Mouse (Mus musculus): ENCODE data around the gene Spns3.
"Not testable (repeated sequence)": the region's sequence is repeated elsewhere in the genome, so short reads cannot be mapped to it uniquely, and the experiment has no call there.

The Spns3 gene

DNA sequence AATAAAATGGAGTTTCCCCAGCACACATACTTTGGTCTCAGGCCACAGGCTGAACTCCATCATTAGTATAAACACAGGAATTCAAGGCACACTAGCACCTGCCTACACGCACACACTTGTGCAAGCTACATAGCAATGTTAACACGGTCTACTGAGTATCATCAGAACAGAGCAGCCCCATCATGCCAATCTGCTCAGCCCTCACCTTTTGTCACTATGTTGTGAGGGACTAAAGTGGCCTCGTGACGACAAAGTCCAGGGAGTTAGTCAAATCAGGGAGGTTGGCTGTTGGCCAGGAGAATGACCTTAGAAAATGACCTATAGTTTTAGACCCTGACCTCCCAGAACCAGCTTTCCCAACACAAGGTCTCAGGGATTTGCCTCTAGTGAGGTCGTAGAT, 7.8 kb upstream of the Spns3 start:
- DNase-seq (ENCODE audit: extremely low spot score, low spot score): no peak

DNA sequence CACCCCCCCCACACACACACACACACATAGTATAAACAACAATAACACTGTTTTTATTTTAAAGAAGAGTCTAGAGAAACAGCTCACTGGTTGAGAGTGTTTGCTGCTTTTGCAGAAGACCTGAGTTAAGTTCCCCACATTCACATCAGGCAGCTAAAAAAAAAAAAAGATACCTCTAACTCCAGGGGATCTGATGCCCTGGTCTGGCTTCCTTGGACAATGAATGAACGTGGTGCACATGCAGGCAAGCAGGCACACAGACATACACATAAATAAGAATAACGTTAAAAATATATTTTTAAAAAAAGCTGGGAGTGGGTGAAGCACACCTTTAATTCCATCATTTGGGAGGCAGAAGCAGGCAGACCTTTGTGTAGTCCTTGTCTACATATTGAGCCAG, 6.6 kb upstream of the Spns3 start:
- DNase-seq (ENCODE audit: extremely low spot score, low spot score): no peak

DNA sequence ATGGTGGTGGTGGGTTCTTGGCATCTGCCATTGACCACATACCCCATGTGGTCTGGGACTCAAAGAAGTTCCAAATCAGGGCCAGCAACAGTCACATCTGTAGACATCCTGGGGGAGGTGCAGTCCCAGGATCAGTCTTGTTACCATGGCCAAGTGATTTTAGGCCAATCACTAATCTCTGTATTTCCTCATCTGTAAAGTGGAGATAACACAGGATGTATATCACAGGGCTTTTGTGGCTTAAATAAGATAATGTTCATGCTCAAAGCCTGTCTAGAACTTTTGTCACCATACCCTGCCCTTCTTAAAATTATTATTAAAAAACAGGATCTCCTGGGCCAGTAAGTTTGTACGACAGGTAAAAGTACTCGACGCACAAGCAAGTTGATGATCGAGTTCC, 6.2 kb upstream of the Spns3 start:
- DNase-seq (ENCODE audit: extremely low spot score, low spot score): no peak

DNA sequence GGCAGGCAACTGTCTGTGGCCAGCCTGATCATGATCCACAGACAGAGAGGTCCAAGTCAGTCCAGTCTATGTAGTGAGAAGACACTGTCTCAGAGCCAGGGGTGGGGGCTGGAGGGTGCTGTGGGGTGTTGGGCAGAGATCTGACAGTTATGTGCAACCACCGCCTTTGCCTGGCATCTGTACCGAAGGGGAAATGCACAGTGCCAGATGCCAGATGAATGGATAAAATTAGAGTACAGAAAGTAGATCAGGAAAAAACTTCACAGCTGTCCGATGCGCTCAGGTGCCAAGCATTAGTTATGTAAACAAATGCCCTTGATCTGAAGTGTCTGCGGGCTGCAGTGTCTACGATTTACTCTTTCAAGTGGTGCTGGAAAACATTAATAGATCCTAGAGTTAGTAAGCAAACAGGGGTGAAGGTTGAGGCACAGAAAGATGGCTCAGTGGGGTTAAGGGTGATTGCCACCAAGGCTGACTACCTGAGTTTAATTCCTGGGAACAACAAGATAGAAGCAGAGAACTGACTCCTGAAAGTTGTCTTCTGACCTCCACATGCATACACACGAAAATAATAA, 1.3 kb upstream of the Spns3 start:
- DNase-seq (ENCODE audit: extremely low spot score, low spot score): no peak

DNA sequence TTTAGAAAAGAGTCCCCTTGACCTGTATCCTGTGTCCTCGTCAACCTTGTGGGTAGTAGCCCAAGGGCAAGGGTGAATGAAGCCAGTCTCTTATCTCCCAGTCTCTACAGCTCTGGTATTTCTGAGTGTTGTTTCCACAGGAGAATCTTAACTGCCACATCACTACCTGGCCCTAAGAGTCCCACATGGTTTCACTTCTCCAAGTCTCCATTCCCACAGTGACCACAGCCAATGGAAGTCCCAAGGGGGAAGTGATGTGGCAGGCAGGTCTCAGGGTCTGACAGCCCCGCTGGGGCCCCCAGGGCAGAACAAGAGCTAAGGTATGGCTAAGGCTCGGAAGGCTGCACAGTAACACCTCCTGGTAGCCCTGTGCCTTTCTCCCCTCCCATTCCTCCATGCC, 3.1 kb downstream of the Spns3 start:
- no peak for DNase-seq (ENCODE audit: extremely low spot score, low spot score)

DNA sequence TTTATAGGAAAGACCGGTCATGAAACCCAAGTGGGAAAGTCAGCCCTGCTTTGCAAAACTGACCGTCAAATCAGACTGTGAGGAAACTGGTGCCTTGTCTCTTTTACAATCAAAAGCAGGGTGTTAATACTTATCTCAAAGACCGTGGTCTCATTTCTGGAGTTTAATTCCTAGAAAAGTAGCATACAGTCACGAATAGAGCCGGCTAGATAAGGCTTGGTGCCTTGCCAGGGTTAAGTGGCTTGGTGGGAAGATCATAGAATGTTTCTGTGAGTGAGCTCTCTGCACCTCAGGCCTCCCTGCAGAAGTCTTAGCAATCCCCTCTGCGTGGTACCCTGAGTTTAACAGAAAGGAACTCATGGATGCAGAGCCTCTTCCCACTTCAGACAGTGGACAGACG, 5.6 kb downstream of the Spns3 start:
- DNase-seq (ENCODE audit: extremely low spot score, low spot score): no peak

DNA sequence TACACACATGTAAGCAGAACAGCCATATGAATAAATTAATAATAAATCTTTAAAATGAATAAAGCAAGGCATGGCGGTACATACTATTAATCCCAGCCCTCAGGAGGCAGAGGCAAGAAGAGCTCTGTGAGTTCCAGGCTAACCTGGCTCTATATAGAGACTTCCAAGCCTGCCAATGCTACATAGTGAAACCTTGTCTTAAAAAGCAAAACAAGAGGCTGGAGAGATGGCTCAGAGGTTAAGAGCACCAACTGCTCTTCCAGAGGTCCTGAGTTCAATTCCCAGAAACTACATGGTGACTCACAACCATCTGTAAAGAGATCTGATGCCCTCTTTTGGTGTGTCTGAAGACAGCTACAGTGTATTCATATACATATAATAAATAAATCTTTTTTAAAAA, 6.6 kb downstream of the Spns3 start:
- not testable (repeated sequence) for DNase-seq (ENCODE audit: extremely low spot score, low spot score)

DNA sequence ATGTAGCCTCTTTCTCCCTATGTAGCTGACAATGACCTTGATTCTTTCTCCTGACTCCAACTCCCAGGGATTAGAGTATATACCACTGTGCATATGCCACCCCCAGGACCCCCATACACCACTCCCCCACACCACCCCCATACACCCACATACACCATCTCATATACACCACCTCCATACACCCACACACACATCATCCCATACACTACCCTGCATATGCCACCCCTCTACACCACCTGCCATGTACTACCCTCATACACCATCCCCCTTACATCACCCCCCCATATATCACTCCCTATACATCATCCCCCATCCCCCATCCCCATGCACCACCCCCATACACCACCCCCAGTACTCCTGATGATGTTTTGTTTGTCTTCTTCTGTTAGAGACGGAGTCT, 7.7 kb downstream of the Spns3 start:
- DNase-seq (ENCODE audit: extremely low spot score, low spot score): no peak

DNA sequence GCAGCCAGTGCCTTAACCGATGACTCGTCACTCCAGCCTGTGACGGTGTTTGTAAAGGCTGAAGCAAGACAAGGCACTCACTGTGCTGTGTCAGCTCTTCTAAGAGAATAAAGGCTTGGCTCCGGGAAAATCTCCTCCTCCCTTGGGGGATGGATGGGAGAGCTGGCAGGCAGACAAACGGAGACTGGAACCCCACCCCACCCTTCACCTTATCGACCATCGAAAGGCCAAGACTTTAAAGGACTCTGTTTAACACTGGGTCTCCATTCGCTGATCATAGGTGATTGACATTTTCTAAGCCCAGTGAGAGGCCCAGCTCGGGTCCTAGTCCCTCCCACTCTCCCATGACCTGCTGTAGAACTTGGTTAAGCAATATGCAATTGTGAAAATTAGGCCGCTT, 8.4 kb downstream of the Spns3 start:
- no peak for DNase-seq (ENCODE audit: extremely low spot score, low spot score)

DNA sequence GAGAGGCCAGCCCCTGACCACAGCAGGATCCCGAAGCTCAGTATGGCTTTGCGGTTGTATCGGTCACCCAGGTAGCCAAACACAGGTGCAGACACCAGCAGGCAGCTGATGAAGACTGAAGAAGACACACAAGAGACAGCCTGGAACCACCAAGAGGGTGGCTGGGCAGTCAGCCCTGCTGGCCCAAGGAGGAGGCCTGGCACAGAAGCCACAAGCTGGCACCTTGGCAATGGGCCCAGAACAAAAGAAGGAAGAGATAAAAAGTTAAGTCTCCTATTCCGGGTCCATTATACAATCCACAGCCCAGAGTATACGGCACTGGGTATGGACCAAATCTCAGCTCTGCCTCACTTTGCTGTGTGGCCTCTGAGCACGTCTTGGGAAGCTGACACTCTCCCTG, 9.9 kb downstream of the Spns3 start:
- DNase-seq (ENCODE audit: extremely low spot score, low spot score): no peak

DNA sequence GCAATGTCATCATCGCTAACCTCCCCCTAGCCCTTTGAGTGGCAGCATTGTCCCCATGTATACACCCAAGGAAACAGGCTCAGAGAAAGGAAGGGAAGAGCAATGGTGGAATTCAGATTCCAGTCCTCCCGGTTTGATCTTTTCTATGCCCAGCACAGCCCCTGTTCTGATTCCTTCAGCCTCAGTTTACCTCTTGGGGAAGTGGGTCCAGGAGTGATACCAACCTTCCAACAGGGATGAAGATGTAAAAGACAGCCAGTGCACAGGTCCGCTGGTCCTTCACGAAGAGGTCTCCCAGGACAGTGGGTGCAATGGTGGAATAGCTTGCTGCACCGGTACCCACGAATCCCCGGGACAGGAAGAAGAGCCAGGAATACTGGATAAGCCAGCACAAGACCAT, 11.5 kb downstream of the Spns3 start:
- no peak for DNase-seq (ENCODE audit: extremely low spot score, low spot score)

DNA sequence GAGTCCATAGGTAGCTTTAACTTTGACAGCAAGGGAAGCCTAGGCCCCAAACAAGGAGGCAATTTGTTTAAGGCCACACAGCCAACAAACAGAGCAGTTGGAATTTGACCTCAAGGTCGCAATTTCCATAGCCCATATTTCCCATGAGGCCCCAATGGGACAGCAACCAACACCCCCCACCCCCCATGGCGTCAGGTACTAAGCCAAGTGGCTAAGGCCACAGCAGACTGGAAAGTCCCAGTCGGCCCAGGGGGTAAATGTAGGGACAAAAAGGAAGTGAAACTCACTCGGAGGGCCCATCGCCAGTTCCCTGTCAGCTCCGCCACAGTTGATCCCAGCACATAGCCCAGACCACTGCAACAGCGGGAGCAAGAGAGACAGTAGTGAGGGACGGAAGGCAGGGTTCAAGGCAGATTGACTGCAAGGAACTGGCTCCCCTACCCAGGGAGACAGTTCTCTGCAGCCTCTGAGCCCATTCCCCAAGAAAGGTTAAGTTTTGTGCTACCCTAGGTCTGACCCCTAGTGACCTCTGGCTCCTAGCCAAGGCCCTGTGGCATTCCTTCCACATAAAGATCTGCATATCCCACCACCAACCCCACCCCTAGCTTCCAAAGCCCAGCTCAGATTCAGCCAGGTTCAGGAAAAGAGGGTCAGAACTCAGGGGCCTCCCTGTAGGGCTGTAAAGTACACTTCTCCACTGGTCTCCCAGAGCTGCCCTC, 12.1 kb downstream of the Spns3 start:
- DNase-seq (ENCODE audit: extremely low spot score, low spot score): no peak

DNA sequence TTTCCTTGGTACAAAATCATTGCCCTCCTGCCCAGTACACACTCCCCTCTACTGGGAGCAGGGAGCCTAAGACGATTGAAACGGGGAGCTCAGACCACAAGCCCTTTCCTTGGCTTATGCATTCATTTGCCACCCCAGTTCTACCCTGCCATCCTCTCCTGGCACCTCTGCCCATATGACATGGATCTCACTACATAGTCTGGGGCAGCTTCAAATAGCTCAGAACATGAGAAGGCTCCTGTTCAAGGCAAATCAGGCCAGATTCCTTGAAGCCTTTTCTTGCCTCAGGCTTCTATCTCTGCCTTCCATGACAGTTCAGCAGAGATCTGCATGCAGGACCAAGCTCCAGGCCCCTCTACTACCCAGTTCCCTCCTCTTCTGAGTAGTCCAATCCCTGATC, 12.8 kb downstream of the Spns3 start:
- no peak for DNase-seq (ENCODE audit: extremely low spot score, low spot score)

DNA sequence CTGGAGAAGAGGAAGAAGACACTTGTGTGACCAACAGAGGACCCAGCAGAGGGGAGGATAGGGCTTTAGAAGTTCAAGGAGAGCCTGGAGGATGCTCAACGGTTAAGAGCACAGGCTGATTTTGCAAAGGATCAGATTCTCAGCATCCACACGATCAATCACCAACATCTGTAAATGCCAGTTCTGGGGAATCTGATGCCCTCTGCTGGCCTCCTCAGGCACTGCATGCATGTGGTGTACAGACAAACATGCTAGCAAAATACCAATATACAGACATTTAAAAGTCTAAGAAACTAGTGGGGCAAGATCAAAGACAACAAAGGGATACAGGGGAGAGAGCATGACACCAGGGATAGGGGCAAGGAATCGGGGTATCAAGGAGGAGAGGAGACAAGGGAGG, 14.8 kb downstream of the Spns3 start:
- no peak for DNase-seq (ENCODE audit: extremely low spot score, low spot score)

DNA sequence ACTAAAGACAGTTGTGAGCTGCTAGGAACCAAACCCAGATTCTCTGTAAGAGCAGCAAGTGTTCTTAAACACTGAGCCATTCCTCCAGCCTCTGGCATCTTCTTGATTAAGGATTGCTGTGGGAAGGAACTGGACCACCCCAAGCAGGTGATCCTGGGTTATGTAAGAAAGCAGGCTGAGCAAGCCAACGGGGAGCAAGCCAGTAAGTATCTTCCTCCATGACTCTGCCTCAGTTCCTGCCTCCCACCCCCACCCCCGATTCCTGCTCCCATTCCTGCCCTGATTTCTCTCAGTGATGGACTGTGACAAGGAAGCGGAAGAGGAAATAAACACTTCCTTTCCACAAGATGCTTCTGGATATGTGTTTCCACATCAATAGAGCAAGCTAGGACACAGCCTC, 17.4 kb downstream of the Spns3 start:
- no peak for DNase-seq (ENCODE audit: extremely low spot score, low spot score)

DNA sequence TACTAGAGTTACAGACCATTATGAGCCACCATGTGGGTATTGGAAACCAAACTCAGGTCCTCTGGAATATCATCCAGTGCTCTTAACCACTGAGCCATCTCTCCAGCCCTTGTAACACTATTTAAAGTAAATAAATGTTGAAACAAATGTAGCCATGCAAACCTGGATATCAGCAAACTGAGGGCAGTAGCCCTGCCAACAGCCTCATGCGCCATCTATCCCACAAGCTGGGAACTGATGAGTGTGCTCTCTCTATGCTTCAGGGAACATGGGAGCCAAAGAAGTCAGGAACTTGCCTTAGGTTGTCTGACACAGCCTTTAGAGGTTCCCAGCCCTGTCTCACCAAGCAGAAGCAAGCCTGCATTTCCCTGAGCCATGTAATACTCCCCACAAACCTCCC, 18.7 kb downstream of the Spns3 start:
- DNase-seq (ENCODE audit: extremely low spot score, low spot score): no peak

DNA sequence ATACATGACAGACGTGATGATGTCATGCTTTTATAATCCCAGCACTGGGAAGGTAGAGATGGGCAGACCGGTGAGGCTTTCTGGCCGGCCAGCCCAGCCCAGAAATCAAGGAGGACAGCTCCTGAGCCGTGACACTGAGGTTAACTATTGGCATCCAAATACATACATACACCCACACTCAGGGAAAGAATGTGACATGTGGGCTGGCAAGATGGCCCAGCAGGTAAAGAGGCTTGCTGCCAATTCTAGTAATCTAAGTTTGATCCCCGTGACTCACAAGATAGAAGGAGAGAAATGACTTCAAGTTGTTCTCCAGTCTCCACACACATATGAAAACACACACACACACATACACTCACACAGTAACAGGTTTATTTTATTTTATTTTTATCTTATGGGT, 19.2 kb downstream of the Spns3 start:
- DNase-seq (ENCODE audit: extremely low spot score, low spot score): no peak

DNA sequence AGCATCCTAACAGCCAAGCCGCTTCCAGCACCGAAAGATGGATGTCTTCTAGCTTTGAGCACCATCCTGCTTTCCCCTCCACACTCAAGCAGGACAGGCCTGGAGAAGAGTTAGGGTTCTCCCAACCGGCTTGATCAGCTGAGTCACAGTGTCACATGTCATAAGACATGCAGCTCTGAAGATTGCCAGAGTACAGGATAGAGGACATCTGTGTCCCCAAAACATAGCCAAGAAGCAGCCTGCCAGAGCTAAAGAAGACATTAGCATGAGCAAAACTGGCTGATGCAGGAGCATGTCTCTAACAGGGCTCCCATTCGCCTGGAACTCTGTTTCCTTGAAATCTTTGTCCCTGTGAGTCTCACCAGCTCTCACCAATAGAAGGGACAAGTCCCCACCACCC, 24.1 kb downstream of the Spns3 start:
- DNase-seq (ENCODE audit: extremely low spot score, low spot score): no peak

DNA sequence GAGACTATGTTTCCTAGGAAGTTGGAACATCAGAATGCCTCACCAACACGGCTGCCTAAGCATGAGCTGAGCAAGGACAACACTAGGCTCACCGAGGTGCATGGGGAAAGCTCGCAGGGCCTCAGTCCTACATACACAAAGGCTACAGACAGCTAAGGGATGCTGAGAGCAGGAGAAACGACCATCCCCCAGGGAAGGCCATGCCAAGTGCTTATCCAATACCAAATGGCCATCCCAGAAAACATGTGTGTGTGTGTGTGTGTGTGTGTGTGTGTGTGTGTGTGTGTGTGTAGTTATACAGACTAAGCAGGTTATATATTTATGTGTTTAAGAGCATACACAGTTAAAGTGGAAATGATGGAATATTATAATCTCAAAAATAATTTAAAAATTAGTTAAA, 26.6 kb downstream of the Spns3 start:
- DNase-seq (ENCODE audit: extremely low spot score, low spot score): no peak

DNA sequence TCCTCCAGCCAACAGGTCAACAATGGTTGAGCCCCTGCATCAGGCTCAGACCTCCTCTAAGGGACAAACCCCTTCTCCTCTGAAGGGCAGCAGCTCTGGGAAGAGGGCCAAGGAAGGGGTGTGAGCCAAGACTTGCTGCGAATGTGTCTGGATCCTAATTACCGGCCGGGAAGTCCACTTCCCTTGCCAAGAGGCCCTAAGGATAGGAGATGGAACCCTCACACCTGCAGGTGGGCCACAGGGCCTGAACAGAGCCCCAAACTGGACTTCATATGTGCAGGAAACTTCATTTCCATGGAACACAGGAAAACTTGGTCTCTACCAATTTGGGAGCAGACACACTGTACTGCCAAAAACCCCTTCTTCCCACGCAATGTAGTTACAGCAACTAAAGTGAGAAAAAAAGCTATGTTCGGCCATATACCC, 27.7 kb downstream of the Spns3 start:
- no peak for DNase-seq (ENCODE audit: extremely low spot score, low spot score)

DNA sequence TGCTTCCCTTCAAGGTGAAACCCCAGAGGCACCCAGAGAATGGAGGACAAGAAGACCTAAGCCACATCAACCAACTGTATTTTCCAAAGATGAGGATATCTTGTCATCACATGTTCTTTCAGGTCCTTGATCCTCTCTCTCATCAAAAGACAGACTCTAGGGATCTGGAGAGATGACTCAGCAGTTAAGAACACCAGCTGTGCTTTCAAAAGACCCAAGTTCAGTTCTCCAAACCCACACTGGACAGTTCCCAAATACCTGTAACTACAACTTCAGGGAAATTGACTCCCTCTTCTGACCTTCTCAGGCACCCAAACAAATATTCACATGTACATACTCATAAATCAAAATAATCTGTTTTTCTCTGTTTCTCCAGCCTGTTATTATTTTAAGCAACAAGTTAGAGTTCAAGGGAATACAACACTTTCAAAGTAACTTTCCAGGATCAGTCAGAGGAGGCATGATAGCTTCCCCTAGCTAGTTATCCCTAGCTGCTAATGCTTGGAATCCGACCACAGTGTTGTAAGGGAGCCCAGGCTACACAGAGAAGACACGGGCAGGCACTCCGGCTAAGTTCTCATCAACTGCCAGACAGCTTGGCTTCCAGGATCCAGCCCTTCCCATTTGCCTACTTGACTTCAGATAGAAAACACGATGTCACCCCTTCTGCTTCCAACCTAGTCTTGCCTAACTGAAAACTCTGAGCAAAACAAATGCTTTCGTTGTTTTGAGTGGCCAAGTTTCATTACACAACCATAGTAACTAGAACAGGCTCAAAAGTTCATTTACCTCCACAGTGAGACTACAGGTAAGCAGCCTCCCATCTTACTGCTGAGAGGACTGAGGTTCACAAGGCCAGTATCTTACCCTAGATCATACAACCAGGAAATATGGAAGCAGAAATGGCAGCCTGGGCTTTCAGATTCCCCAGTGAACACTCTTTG, 28.4 kb downstream of the Spns3 start:
- DNase-seq (ENCODE audit: extremely low spot score, low spot score): no peak

DNA sequence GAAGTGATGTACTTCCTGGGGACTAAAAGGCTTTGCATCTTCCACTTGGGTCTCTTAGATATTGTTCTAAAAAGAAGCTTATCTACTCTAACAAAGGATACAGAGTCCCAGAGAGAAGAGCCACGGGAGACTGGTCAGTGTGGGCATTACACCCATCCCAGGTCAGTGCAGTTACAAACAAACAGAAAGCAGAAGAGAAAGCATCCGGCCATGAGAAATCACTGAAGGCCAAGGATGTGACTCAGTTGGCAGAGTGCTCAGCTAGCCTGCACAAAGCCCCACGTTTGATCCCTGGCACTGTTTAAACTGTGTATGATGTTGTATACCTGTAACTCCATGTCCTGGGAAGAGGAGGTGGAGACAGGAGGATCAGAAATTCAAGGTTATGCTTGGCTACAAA, 30.4 kb downstream of the Spns3 start:
- no peak for DNase-seq (ENCODE audit: extremely low spot score, low spot score)

DNA sequence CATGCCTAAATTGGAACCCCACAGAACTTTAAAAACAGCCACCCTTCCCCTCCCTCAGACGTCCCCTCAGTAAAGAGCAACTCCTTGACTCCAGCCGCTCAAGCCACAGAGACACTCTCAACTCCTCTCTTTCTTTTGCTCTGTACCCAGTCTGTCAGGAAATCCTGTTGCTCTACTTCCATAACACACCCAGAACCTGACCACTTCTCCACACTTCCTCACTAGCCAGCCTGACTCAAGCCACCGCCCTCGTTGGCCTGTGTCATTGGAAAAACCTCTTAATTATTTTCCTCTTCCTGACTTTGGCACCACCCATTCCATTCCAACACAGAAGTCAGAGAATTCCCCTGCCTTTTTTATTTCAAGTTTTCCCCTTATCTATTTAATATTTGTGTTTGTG, 31.1 kb downstream of the Spns3 start:
- no peak for DNase-seq (ENCODE audit: extremely low spot score, low spot score)
